Mouse (Mus musculus) forebrain, embryonic 12.5 days (tissue): Measurements from ENCODE around the gene Sun5. TPM values are rescaled to one million over a fixed set of nuclear protein-coding genes. Genes with fewer than 3 reads are reported as not detected.
"Not testable (repeated sequence)": the region's sequence is repeated elsewhere in the genome, so short reads cannot be mapped to it uniquely, and the experiment has no call there.

Experiments used
- ATAC-seq: fragments of 200-750 bp; cut with Nextera tagmentation; 2 replicates; pipeline ENCODE4 v1.8.0; 2017; ENCODE audit warnings: moderate TSS enrichment; ENCODE audit not compliant: low FRiP score
- H3K27ac ChIP-seq: fragments of 300-500 bp; sonication (generic); 2 replicates; pipeline ENCODE4 v1.5.1; 2016; ENCODE audit warnings: mild to moderate bottlenecking
- H3K27me3 ChIP-seq: fragments of 300-500 bp; sonication (generic); 2 replicates; pipeline ENCODE4 v1.6.1; 2016; ENCODE audit warnings: mild to moderate bottlenecking
- H3K36me3 ChIP-seq: fragments of 300-500 bp; sonication (generic); replicated peaks from 2 replicates; pipeline ENCODE4 v1.6.1; 2016; ENCODE audit warnings: mild to moderate bottlenecking
- H3K4me1 ChIP-seq: fragments of 300-500 bp; sonication (generic); 2 replicates; pipeline ENCODE4 v1.6.1; 2016
- H3K4me2 ChIP-seq: fragments of 300-500 bp; sonication (generic); 2 replicates; pipeline ENCODE4 v1.6.1; 2016; ENCODE audit warnings: mild to moderate bottlenecking, moderate library complexity
- H3K4me3 ChIP-seq: fragments of 300-500 bp; sonication (generic); replicated peaks from 2 replicates; pipeline ENCODE4 v1.5.1; 2016; ENCODE audit warnings: mild to moderate bottlenecking
- H3K9ac ChIP-seq: fragments of 300-500 bp; sonication (generic); 2 replicates; pipeline ENCODE4 v1.6.1; 2016; ENCODE audit warnings: mild to moderate bottlenecking
- H3K9me3 ChIP-seq: fragments of 300-500 bp; sonication (generic); 2 replicates; pipeline ENCODE4 v1.6.1; 2016
- WGBS: fragments of 180-500 bp; shearing (Covaris S2); methylation state at CpG from one replicate; pipeline ENCODE4 v1.1.7; 2016; 5-methylcytosine and 5-hydroxymethylcytosine counted together
- polyA plus RNA-seq: library from polyadenylated mRNA; unstranded; fragments of >200 nt; fragmentation: Nextera tagmentation; extraction: Ambion mirVana; gene quantifications from 2 replicates; pipeline ENCODE4 v1.2.1, GENCODE M21; 2016

Gene Sun5
- polyA plus RNA-seq, 1 experiment from 2014 or later: not detected

DNA sequence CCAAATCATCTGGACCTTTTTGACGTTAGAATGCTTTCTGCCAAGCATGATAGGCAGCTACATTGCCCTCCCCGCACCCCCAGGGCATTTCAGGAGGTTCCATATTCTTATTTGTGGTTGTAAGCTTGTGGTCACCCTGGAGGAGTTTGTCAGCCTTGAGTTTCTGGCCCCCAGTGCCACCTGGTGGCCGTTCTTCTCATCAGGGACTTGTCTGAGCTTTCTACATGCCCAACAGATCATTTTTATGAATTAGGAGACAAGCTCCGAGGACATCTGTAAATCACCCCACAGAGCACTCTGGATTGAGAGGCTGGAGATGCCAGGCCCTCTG, 19.9 kb downstream of the Sun5 start:
- no peaks in the 10 kb centered on the region for H3K36me3 ChIP-seq
- peaks cover 5% of the 10 kb centered on the region; the same call in 1 of the 2 replicates for H3K9me3 ChIP-seq
- H3K27me3 ChIP-seq: no peaks in the 10 kb centered on the region
- 52% methylated on average over 4 of the region's 4 CpGs for WGBS
- ATAC-seq: no peak
- H3K4me1 ChIP-seq: peaks cover 7% of the 10 kb centered on the region; the same call in 1 of the 2 replicates
- no peak overlapping the region for H3K4me2 ChIP-seq
- no peak overlapping the region for H3K4me3 ChIP-seq
- no peak overlapping the region for H3K9ac ChIP-seq
- H3K27ac ChIP-seq: no peak overlapping the region

DNA sequence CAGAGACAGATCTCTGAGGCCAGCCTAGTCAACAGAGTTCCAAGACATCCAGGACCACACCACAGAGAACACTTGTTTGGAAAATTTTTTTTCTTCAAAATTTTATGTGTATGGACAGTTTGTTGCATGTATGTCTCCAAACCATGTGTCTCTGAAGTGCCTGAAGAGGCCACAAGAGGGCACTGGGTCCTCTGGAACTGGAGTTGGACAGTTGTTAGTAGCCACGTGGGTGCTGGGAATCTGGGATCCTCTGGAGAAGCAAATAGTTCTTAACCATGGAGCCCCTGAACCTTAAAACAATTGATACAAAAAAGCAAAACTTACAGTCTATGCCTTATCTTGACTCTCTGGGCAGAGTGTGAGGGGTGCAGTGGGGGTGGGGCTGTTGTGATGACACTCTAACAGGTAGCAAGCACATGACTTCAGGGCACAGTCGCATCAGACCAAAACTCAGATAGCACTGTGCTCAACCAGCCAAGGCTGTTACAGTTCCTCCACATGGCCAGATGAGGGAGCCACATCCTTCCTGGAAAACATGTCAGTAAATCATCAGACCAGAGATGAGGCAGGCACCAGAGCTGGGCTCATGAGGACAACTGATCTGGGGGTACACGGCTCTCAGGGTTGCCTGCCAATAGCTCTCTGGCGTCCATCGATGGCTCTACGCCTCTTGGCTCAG, 20.4 kb downstream of the Sun5 start:
- Histone ChIP-seq H3K9me3 (peaks cover 5% of the 10 kb centered on the region; the same call in 1 of the 2 replicates), H3K9ac (no peak overlapping the region), H3K4me1 (peaks cover 7% of the 10 kb centered on the region; the same call in 1 of the 2 replicates), H3K4me2 (no peak overlapping the region), H3K27ac (no peak overlapping the region), H3K36me3 (no peaks in the 10 kb centered on the region), H3K4me3 (no peak overlapping the region), H3K27me3 (no peaks in the 10 kb centered on the region)
- no peak for ATAC-seq
- 88% methylated on average over 6 of the region's 6 CpGs for WGBS

DNA sequence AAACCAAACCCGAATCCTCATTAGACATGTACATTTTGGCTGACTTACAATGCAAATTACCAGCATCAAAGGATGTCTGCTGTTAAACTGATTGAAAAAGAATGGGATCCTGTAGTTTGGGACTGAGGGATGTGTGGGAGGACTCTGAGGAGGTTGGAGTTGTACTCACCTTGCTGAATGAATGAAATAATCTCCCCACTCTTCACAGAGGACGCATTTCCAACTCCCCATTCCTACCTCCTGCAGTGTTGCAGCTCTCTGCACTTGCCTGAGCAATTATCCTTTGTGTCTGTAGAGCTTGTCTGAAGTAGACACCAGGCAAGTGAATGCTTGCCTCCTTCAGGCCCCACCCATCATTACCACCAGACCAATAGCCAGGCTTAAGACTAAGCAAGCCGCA, 22.5 kb downstream of the Sun5 start:
- WGBS: 67% methylated on average over 3 of the region's 3 CpGs

DNA sequence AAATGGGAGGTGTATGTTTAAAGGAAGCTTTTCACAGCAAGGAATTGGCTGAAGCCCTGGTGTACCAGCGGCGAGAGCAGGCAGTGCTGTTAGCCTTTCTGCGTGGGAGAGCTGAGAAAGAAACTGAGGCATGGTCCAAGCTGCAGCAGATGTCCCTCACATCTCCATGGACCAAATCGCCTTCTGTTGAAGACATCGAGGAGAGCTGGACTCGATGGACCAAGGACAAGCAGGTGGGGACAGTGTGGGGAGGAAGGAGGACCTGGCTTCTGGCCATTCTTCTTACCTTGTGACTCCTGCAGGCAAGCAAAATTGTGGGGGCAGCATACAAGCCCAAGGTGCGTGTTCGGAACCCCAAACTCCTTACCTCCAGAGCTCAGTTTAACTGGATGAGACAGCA, 28.0 kb downstream of the Sun5 start:
- Histone ChIP-seq H3K9ac (no peak overlapping the region), H3K36me3 (no peaks in the 10 kb centered on the region), H3K27me3 (no peaks in the 10 kb centered on the region), H3K4me2 (no peak overlapping the region), H3K9me3 (no peaks in the 10 kb centered on the region), H3K4me3 (no peak overlapping the region), H3K27ac (no peak overlapping the region), H3K4me1 (no peaks in the 10 kb centered on the region)
- 86% methylated on average over 8 of the region's 8 CpGs for WGBS
- no peak for ATAC-seq

More for the DNA sequence above, 22.5 kb downstream of the Sun5 start:
- H3K9me3 ChIP-seq: peaks cover 5% of the 10 kb centered on the region; the same call in 1 of the 2 replicates
- H3K27me3 ChIP-seq: no peaks in the 10 kb centered on the region
- ATAC-seq: no peak
- no peak overlapping the region for H3K9ac ChIP-seq
- H3K4me1 ChIP-seq: peaks cover 1% of the 10 kb centered on the region; the same call in 1 of the 2 replicates
- H3K27ac ChIP-seq: no peak overlapping the region
- H3K4me3 ChIP-seq: no peak overlapping the region
- no peaks in the 10 kb centered on the region for H3K36me3 ChIP-seq
- H3K4me2 ChIP-seq: no peak overlapping the region

DNA sequence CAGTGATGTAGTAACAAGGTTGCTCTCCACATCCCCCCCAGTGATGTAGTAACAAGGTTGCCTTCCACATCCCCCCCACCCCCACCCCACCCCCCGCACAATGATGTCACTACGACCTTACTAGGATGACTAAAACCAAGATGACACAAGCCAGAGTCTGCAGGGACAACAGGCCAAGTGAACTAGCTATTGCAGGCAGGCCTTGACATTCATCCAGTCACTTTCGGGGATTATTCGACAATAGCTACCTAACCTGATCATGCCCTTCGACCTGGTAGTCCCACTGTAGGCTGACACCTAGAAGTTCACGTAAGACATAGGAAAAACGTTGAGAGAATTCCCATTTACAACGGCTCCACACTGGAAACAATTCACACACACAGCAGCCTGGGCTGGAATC, 37.6 kb downstream of the Sun5 start:
- no peak overlapping the region for H3K4me3 ChIP-seq
- no peak overlapping the region for H3K9ac ChIP-seq
- H3K9me3 ChIP-seq: no peaks in the 10 kb centered on the region
- H3K4me1 ChIP-seq: no peaks in the 10 kb centered on the region
- H3K4me2 ChIP-seq: no peak overlapping the region
- ATAC-seq: no peak
- H3K36me3 ChIP-seq: no peaks in the 10 kb centered on the region
- H3K27ac ChIP-seq: no peak overlapping the region
- no peaks in the 10 kb centered on the region for H3K27me3 ChIP-seq
- WGBS: 96% methylated on average over 8 of the region's 8 CpGs

DNA sequence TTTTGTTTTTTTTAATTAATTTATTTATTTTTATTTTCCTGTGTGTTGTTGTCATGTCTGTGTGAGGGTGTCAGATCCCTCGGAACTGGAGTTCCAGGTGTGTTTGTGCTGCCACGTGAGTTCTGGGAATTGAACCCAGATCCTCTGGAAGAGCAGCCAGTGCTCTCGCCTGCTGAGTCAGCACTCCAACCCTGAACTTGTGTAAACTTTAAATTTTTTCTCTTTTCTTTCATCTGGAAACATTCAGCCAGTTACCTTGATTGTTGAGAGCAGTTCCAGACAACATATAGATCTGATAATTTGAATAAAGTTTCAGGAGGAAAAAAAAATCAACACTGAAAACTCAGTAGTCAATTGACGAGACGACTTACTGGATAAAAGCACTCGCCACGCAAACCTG, 42.2 kb downstream of the Sun5 start:
- H3K9me3 ChIP-seq: no peaks in the 10 kb centered on the region
- no peak overlapping the region for H3K4me2 ChIP-seq
- 89% methylated on average over 7 of the region's 7 CpGs for WGBS
- no peaks in the 10 kb centered on the region for H3K36me3 ChIP-seq
- H3K9ac ChIP-seq: no peak overlapping the region
- no peaks in the 10 kb centered on the region for H3K4me1 ChIP-seq
- H3K4me3 ChIP-seq: no peak overlapping the region
- ATAC-seq: no peak
- H3K27ac ChIP-seq: no peak overlapping the region
- H3K27me3 ChIP-seq: no peaks in the 10 kb centered on the region

DNA sequence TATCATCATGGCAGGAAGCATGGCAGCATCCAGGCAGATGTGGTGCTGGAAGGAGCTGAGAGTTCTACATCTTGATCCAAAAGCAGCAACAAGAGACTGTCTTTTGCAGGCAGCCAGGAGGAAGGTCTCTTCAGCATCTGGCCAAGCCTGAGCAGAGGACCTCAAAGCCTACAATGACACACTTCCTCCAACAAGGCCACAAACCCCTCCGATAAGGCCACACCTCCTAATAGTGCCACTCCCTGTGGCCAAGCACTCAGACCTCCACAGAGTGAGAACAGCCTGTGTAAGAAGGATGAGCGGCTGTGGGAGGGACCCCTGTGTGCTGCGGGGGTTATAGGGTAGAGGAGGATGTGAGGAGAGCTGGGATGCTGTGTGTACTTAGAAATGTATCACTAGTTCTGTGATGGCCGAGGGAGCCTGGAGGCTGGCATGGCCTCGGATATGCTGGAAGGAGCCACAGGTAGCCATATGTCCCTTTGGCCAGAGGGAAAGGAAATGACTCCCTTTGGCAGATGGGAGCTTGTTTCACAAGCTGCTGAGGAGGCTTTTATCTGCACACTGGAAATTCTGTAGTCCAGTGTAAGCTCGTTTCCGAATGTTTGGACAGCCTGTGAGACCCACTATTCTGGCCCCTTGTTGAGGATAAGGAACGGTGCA, 43.6 kb downstream of the Sun5 start:
- no peak overlapping the region for H3K4me3 ChIP-seq
- no peak overlapping the region for H3K27ac ChIP-seq
- ATAC-seq: no peak
- H3K9me3 ChIP-seq: no peaks in the 10 kb centered on the region
- H3K4me1 ChIP-seq: no peaks in the 10 kb centered on the region
- H3K4me2 ChIP-seq: no peak overlapping the region
- H3K27me3 ChIP-seq: no peaks in the 10 kb centered on the region
- H3K9ac ChIP-seq: no peak overlapping the region
- 88% methylated on average over 8 of the region's 8 CpGs for WGBS
- no peaks in the 10 kb centered on the region for H3K36me3 ChIP-seq

DNA sequence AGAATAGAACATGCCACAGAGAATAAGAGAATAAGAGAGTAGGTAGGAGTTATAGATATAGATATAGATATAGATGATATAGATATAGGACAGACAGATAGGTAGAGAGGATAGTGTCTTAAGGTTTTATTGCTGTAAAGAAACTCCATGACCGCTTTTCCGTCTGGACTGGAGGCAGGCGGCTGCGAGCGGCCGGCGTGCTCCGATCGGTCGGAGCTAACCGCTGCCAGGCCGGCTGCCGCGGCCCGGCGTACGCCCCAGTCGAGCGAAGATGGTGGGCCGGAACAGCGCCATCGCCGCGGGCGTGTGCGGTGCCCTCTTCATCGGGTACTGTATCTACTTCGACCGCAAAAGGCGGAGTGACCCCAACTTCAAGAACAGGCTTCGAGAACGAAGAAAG, 45.0 kb downstream of the Sun5 start:
- ATAC-seq: not testable (repeated sequence)

DNA sequence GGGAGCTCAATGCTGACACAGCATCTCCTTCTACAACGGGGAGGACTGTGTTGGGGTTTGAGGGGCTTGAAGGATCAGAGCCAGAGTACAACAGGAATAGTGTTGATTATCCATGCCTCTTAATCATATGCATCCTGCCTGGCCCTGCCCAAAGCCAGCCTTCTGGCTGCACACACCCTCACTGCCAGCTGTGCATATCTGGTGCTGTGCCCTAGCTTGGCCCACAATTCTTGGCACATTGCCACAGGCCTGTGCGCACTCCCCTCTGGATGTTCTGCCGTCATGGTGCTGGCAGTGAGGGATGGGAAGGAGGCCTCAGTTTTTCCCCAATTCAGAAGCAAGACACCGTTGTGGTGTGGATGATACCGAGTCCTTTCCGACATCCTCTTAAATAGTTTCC, 46.3 kb downstream of the Sun5 start:
- no peak overlapping the region for H3K27ac ChIP-seq
- no peaks in the 10 kb centered on the region for H3K36me3 ChIP-seq
- no peak overlapping the region for H3K9ac ChIP-seq
- no peak overlapping the region for H3K4me3 ChIP-seq
- no peak for ATAC-seq
- H3K4me2 ChIP-seq: no peak overlapping the region
- no peaks in the 10 kb centered on the region for H3K27me3 ChIP-seq
- no peaks in the 10 kb centered on the region for H3K4me1 ChIP-seq
- H3K9me3 ChIP-seq: no peaks in the 10 kb centered on the region
- WGBS: 79% methylated on average over 6 of the region's 6 CpGs

More for the DNA sequence above, 45.0 kb downstream of the Sun5 start:
- not testable (repeated sequence) for H3K4me1 ChIP-seq, H3K27ac ChIP-seq, H3K4me2 ChIP-seq, H3K9ac ChIP-seq, H3K4me3 ChIP-seq, H3K9me3 ChIP-seq, H3K36me3 ChIP-seq, H3K27me3 ChIP-seq
- WGBS: 79% methylated on average over 32 of the region's 32 CpGs

DNA sequence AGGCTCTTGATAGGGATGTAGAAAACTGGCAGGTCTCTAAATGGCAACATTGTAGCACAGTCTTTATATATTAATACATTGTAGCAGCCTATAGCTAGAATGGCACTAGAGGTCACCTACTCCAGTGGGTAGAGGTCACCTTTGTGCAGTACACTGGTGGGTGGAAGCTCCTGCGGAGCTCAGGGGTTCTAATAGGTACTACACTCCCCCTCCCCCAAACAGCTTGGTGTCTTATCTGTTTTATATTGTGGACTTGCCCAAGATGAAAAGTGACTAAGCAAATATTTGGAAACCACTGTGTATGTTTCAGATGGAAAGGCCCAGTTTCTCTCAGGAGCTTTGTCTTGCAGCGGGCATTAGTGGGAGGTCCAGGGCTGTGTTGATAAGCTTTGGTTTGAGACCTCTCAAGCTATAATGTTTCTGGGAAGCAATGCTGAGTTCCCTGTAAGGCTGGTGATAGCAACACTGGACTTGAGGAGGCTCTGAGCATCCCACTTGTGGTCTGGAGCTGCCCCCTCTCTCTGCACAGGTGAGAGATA, 48.8 kb downstream of the Sun5 start:
- Histone ChIP-seq H3K4me1 (no peaks in the 10 kb centered on the region), H3K27me3 (no peaks in the 10 kb centered on the region), H3K9me3 (no peaks in the 10 kb centered on the region), H3K36me3 (no peaks in the 10 kb centered on the region), H3K4me2 (no peak overlapping the region), H3K9ac (no peak overlapping the region), H3K4me3 (no peak overlapping the region), H3K27ac (no peak overlapping the region)
- 88% methylated on average over 2 of the region's 2 CpGs for WGBS
- no peak for ATAC-seq

DNA sequence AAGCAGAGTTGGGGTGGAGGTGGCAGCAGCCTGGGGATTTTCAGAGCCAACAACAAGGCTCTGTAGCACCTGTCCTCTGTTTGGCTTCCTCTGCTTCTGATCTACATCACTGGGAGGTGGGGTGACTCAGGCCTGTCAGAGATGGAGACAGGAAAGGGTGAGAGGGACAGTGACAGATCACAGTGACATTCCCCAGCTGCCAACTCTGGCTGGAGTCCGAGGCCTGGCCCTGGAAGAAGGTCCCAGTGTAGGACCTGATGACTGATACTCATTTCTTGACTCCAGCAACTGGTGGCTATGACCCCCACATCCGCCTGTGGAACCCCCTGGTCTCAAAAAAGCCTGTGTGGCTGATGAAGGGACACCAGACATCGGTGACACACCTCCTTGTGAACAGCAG, 61.0 kb downstream of the Sun5 start:
- Histone ChIP-seq H3K9me3 (no peaks in the 10 kb centered on the region), H3K4me2 (no peak overlapping the region), H3K4me1 (no peaks in the 10 kb centered on the region), H3K36me3 (no peaks in the 10 kb centered on the region), H3K27ac (no peak overlapping the region), H3K9ac (no peak overlapping the region), H3K4me3 (no peak overlapping the region), H3K27me3 (no peaks in the 10 kb centered on the region)
- no peak for ATAC-seq
- WGBS: 76% methylated on average over 3 of the region's 3 CpGs

DNA sequence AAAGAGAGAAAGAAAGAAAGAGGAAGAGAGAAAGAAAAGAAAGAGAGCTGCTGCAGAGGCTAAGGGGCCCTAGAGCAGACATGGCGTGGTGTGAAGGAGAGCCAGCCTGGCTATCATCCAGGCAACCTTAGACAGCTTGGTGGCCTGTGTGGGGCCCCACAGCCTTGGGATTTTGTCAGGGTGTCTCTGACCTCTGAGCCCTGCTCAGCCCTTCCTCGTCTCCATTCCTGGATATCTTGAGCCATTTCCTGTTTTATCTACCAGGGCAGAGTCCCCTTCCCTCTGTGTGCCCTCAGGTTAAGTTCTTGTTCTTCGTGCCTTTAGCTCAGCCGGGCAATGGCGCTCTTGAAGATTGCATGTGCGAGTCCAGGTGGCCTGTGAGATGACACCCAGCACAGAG, 62.0 kb downstream of the Sun5 start:
- no peaks in the 10 kb centered on the region for H3K9me3 ChIP-seq
- WGBS: 89% methylated on average over 6 of the region's 6 CpGs

DNA sequence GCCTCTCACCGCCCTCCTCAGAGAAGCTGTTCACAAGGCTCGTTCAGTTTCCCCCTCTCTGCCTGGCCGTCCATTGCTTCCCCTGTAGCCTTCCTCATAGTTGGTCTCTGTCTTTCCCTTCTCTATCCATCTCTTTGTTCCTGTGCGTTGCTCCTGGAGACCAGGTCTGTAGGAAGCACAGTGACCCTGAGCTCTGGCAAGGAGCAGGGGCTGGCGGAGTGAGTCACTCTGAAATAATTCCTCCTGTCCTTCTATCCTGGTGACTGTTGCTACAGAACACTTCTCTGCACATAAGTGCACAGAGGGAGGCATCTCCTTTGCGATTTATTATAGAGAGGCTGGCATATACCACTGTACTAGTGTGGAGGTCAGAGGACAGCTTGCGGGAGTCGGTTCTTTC, 62.7 kb downstream of the Sun5 start:
- Histone ChIP-seq H3K4me1 (no peaks in the 10 kb centered on the region), H3K36me3 (no peaks in the 10 kb centered on the region), H3K4me2 (no peak overlapping the region), H3K27ac (no peak overlapping the region), H3K9ac (no peak overlapping the region), H3K27me3 (no peaks in the 10 kb centered on the region), H3K4me3 (no peak overlapping the region), H3K9me3 (no peaks in the 10 kb centered on the region)
- ATAC-seq: no peak
- 83% methylated on average over 8 of the region's 8 CpGs for WGBS

More for the DNA sequence above, 62.0 kb downstream of the Sun5 start:
- no peak overlapping the region for H3K4me2 ChIP-seq
- ATAC-seq: no peak
- H3K4me3 ChIP-seq: no peak overlapping the region
- no peak overlapping the region for H3K9ac ChIP-seq
- no peaks in the 10 kb centered on the region for H3K27me3 ChIP-seq
- no peak overlapping the region for H3K27ac ChIP-seq
- no peaks in the 10 kb centered on the region for H3K36me3 ChIP-seq
- H3K4me1 ChIP-seq: no peaks in the 10 kb centered on the region
